Mouse (Mus musculus): ENCODE results near the gene Mxra8.

DNA sequence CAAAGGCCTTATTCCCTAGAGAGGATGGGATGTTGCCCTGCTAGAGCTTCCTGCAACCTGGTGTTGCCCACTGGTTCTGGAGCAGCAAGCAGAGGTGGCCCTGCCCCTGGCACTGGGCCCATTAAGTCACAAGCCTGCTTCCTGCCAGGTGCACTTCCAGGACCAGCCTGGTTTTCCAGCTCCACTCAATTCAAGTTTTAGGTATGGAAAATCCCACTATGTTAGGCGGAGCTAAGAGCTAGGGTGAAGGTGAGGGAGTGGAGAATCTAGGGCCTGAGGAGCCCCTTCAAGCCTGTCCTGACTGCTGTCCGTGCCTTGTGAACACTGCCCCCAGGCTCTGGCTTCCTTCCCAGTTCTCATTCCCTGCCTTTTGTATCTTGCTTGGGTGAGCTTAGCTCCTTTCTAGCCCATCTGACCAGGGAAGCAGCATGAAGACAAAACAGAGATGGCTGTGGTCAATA is 12.5 kb downstream of the Mxra8 start:
- TF ChIP-seq CTCF (IDR thresholded peaks at IDR 0.05; ENCODE audit: control insufficient read depth, insufficient read depth, insufficient read length), result no peak
- TF ChIP-seq FOSL1 (IDR thresholded peaks at IDR 0.05; ENCODE audit: insufficient read depth, low read length, poor library complexity, severe bottlenecking), result no peak
- TF ChIP-seq MAX (IDR thresholded peaks at IDR 0.05), result no peak
- no peak for TF ChIP-seq CEBPB (IDR thresholded peaks at IDR 0.05; ENCODE audit: low read depth)
- TF ChIP-seq USF1 (IDR thresholded peaks at IDR 0.05; ENCODE audit: low read depth), result no peak
- no peak for TF ChIP-seq MYOG (IDR thresholded peaks at IDR 0.05; ENCODE audit: control insufficient read depth, extremely low read depth, insufficient read length)
- no peak for TF ChIP-seq MYOD1 (IDR thresholded peaks at IDR 0.05; ENCODE audit: control insufficient read depth, insufficient read length, low read depth)
